In genomic region chr17:71486231-71486851, GRCm38 (mm10) we compare ENCODE assay signal across 8 mouse cellular contexts. TPM values are rescaled to one million over a fixed set of nuclear protein-coding genes. Genes with fewer than 3 reads are reported as not detected.
DNase-seq lines count a peak whose midpoint lies in the region; ATAC-seq and TF ChIP-seq lines count a peak whose summit lies in the region.

No protein-coding gene starts in this region.

- no peak overlapping the region for H3K4me3 ChIP-seq in ES-Bruce4 (ENCODE audit: low read depth, low read length)
- peak overlapping the region; percentile 43 for H3K4me3 ChIP-seq in liver, embryonic 12.5 days
- peak overlapping the region; percentile 21; the same call in 1 of the 2 replicates for H3K4me3 ChIP-seq in small intestine, adult 2 months (ENCODE audit: low read depth, low read length)
- H3K4me3 ChIP-seq in hindbrain, embryonic 14.5 days (replicated peaks; ENCODE audit: low read length) = no peak overlapping the region

- H3K36me3 ChIP-seq in ES-Bruce4 (ENCODE audit: control insufficient read depth, insufficient read depth, low read length, poor library complexity, severe bottlenecking) = no peaks in the 10 kb centered on the region
- H3K36me3 ChIP-seq in liver, embryonic 12.5 days = no peaks in the 10 kb centered on the region
- no peaks in the 10 kb centered on the region for H3K36me3 ChIP-seq in small intestine, adult 2 months (ENCODE audit: control insufficient read depth, insufficient read depth, low read length)
- no peaks in the 10 kb centered on the region for H3K36me3 ChIP-seq in hindbrain, embryonic 14.5 days (replicated peaks; ENCODE audit: control insufficient read depth, insufficient read depth)

- 37% methylated on average over 8 of the region's 8 CpGs for WGBS in liver, embryonic 12.5 days (ENCODE audit: insufficient replicate concordance)
- 36% methylated on average over 8 of the region's 8 CpGs for WGBS in small intestine, adult 2 months
- WGBS in hindbrain, embryonic 14.5 days = 58% methylated on average over 8 of the region's 8 CpGs

- peak overlapping the region; percentile 65 for H3K4me2 ChIP-seq in liver, embryonic 12.5 days
- H3K4me2 ChIP-seq in hindbrain, embryonic 14.5 days (replicated peaks) = no peak overlapping the region

- peak; percentile 11 for DNase-seq in brain, adult 2 months (ENCODE audit: low read depth, low spot score)
- DNase-seq in heart, postnatal 4 days = peak; percentile 8
- DNase-seq in adrenal gland, postnatal 14 days = no peak
- DNase-seq in right cerebral cortex, postnatal 25 days = no peak
- no peak for DNase-seq in hindbrain, embryonic 14.5 days (ENCODE audit: low spot score)

- TF ChIP-seq EP300 in ES-Bruce4 (IDR thresholded peaks at IDR 0.05; ENCODE audit: insufficient read depth, low read depth, low read length) = no peak

- no peak for TF ChIP-seq CTCF in ES-Bruce4 (IDR thresholded peaks at IDR 0.05; ENCODE audit: low read depth, low read length)
- TF ChIP-seq CTCF in small intestine, adult 2 months (IDR thresholded peaks at IDR 0.05; ENCODE audit: extremely low read depth, insufficient read length, insufficient replicate concordance, low read depth, low read length) = no peak

- no peak overlapping the region for H3K9ac ChIP-seq in ES-Bruce4 (ENCODE audit: low read depth, poor library complexity, severe bottlenecking)
- H3K9ac ChIP-seq in liver, embryonic 12.5 days = peak overlapping the region; percentile 57
- no peak overlapping the region for H3K9ac ChIP-seq in hindbrain, embryonic 14.5 days

- H3K27me3 ChIP-seq in ES-Bruce4 (ENCODE audit: control insufficient read depth, insufficient read depth, low read length, poor library complexity, severe bottlenecking) = no peaks in the 10 kb centered on the region
- no peaks in the 10 kb centered on the region for H3K27me3 ChIP-seq in liver, embryonic 12.5 days (replicated peaks)
- no peaks in the 10 kb centered on the region for H3K27me3 ChIP-seq in small intestine, adult 2 months (ENCODE audit: control insufficient read depth, insufficient read depth, low read length)
- H3K27me3 ChIP-seq in hindbrain, embryonic 14.5 days (ENCODE audit: control insufficient read depth, insufficient read depth, low read length) = no peaks in the 10 kb centered on the region

- H3K9me3 ChIP-seq in ES-Bruce4 (replicated peaks; ENCODE audit: control insufficient read depth, insufficient read depth, low read length, poor library complexity, severe bottlenecking) = no peaks in the 10 kb centered on the region
- H3K9me3 ChIP-seq in liver, embryonic 12.5 days (replicated peaks) = no peaks in the 10 kb centered on the region
- no peaks in the 10 kb centered on the region for H3K9me3 ChIP-seq in hindbrain, embryonic 14.5 days (ENCODE audit: control insufficient read depth, low read length)

- 0 out of 2 replicates have a peak overlapping the region, but pooled peaks have one; percentile 6 for H3K27ac ChIP-seq in ES-Bruce4 (ENCODE audit: insufficient read depth, low read length)
- H3K27ac ChIP-seq in liver, embryonic 12.5 days = peak overlapping the region; percentile 55; the same call in 1 of the 2 replicates
- H3K27ac ChIP-seq in small intestine, adult 2 months (ENCODE audit: insufficient read depth, low read depth, low read length) = peak overlapping the region; percentile 97
- H3K27ac ChIP-seq in hindbrain, embryonic 14.5 days = no peak overlapping the region

- no peak for TF ChIP-seq POLR2A in ES-Bruce4 (IDR thresholded peaks at IDR 0.05; ENCODE audit: insufficient read depth, low read length)
- TF ChIP-seq POLR2A in small intestine, adult 2 months (IDR thresholded peaks at IDR 0.05; ENCODE audit: low read depth, low read length) = no peak

- no peaks in the 10 kb centered on the region for H3K4me1 ChIP-seq in ES-Bruce4 (ENCODE audit: control insufficient read depth, insufficient read depth, low read length)
- peaks cover 36% of the 10 kb centered on the region for H3K4me1 ChIP-seq in liver, embryonic 12.5 days
- peaks cover 3% of the 10 kb centered on the region; the same call in 1 of the 2 replicates for H3K4me1 ChIP-seq in small intestine, adult 2 months (ENCODE audit: control insufficient read depth, insufficient read depth, insufficient read length, low read length)
- no peaks in the 10 kb centered on the region for H3K4me1 ChIP-seq in hindbrain, embryonic 14.5 days (replicated peaks; ENCODE audit: control insufficient read depth, insufficient read depth, low read length)

- no peak for ATAC-seq in liver, embryonic 12.5 days
- ATAC-seq in hindbrain, embryonic 14.5 days (ENCODE audit: low FRiP score) = no peak

RNA-seq across cellular contexts. Expression of gene Smchd1, which starts 11.2 kb away (rescaled TPM):
- 107 and 113 TPM in 2 replicates for polyA plus RNA-seq in ES-Bruce4 (2011; ENCODE audit: insufficient read depth, insufficient read length, low read depth, missing spikeins)
- total RNA-seq in heart, postnatal 4 days (2021) = 10 to 100 TPM; 33.8 to 36.2 TPM
- polyA plus RNA-seq in liver, embryonic 12.5 days (2016; fragmentation: Nextera tagmentation; extraction: Ambion mirVana) = 49.4 and 50.1 TPM in 2 replicates
- 1.4 and 2.3 TPM in 2 replicates for polyA plus RNA-seq in small intestine, adult 2 months (2012; rRNA removed)
- total RNA-seq in adrenal gland, postnatal 14 days (2021) = 42.5 and 44.5 TPM in 2 replicates
- polyA plus RNA-seq in hindbrain, embryonic 14.5 days (2014; fragmentation: Nextera tagmentation; extraction: Ambion mirVana) = 60.3 and 64.3 TPM in 2 replicates

RNA-seq across cellular contexts. Expression of gene Gm4707, which starts 26.6 kb away (rescaled TPM):
- polyA plus RNA-seq in ES-Bruce4 (2011; ENCODE audit: insufficient read depth, insufficient read length, low read depth, missing spikeins) = 5.2 and 5.7 TPM in 2 replicates
- total RNA-seq in heart, postnatal 4 days (2021) = 1 to 10 TPM; 1.2 to 2.9 TPM
- 1.7 and 2.8 TPM in 2 replicates for polyA plus RNA-seq in liver, embryonic 12.5 days (2016; fragmentation: Nextera tagmentation; extraction: Ambion mirVana)
- polyA plus RNA-seq in small intestine, adult 2 months (2012; rRNA removed) = 0.10 and 0.20 TPM in 2 replicates
- 2.8 and 3.1 TPM in 2 replicates for total RNA-seq in adrenal gland, postnatal 14 days (2021)
- polyA plus RNA-seq in hindbrain, embryonic 14.5 days (2014; fragmentation: Nextera tagmentation; extraction: Ambion mirVana) = 1.9 and 2.0 TPM in 2 replicates

RNA-seq across cellular contexts. Expression of gene Ndc80, which starts 40.3 kb away (rescaled TPM):
- 57.2 and 58.6 TPM in 2 replicates for polyA plus RNA-seq in ES-Bruce4 (2011; ENCODE audit: insufficient read depth, insufficient read length, low read depth, missing spikeins)
- total RNA-seq in heart, postnatal 4 days (2021) = 10 to 100 TPM; 21.3 to 25.3 TPM
- polyA plus RNA-seq in liver, embryonic 12.5 days (2016; fragmentation: Nextera tagmentation; extraction: Ambion mirVana) = 37.7 and 39.0 TPM in 2 replicates
- polyA plus RNA-seq in small intestine, adult 2 months (2012; rRNA removed) = 0.08 TPM in 2 replicates
- total RNA-seq in adrenal gland, postnatal 14 days (2021) = 9.2 and 9.4 TPM in 2 replicates
- 5.8 and 7.6 TPM in 2 replicates for polyA plus RNA-seq in hindbrain, embryonic 14.5 days (2014; fragmentation: Nextera tagmentation; extraction: Ambion mirVana)

Comparison
In these comparisons a context has a peak if more than half of its experiments do, and no peak if none do; other contexts are left out.
1. H3K4me3 ChIP-seq: peak in liver, embryonic 12.5 days (single experiment) and small intestine, adult 2 months (single experiment); none in ES-Bruce4 (single experiment) and hindbrain, embryonic 14.5 days (single experiment).
2. DNase-seq: peak in brain, adult 2 months (single experiment) and heart, postnatal 4 days (single experiment); none in adrenal gland, postnatal 14 days (single experiment), right cerebral cortex, postnatal 25 days (single experiment) and hindbrain, embryonic 14.5 days (single experiment).
3. RNA of gene Smchd1, which starts 11.2 kb away (polyA plus RNA-seq): 107 to 113 TPM in ES-Bruce4, 60.3 to 64.3 TPM in hindbrain, embryonic 14.5 days and 49.4 to 50.1 TPM in liver, embryonic 12.5 days; 1.4 to 2.3 TPM in small intestine, adult 2 months; every median in the first group is over 10 times any median in the second.